Mouse (Mus musculus) bone marrow, adult 2 months (tissue): Measurements from ENCODE around the gene Hyal1. TPM values are rescaled to one million over a fixed set of nuclear protein-coding genes. Genes with fewer than 3 reads are reported as not detected.
A peak's percentile ranks its signal among the peaks of the same experiment; 100 is the strongest.

Experiments used
- H3K27ac ChIP-seq: fragments of 200-500 bp; 2 replicates; pipeline ENCODE4 v1.5.1; 2012; ENCODE audit warnings: low read depth, mild to moderate bottlenecking, control low read depth, inconsistent platforms, low read length; ENCODE audit not compliant: control insufficient read depth, poor library complexity, insufficient read depth
- H3K4me1 ChIP-seq: fragments of 200-500 bp; 2 replicates; pipeline ENCODE4 v1.6.1; 2011; ENCODE audit warnings: low read length; ENCODE audit not compliant: control insufficient read depth, insufficient read depth
- H3K4me3 ChIP-seq: fragments of 200-500 bp; replicated peaks from 2 replicates; pipeline ENCODE3; 2011; ENCODE audit warnings: mild to moderate bottlenecking, low read depth, low read length, control low read depth; ENCODE audit not compliant: control insufficient read depth
- CTCF ChIP-seq: fragments of 200-500 bp; IDR thresholded peaks from 2 replicates; pipeline ENCODE4 v1.5.1; 2011; ENCODE audit warnings: low read length, control low read depth; ENCODE audit not compliant: control insufficient read depth, insufficient read depth
- POLR2A ChIP-seq: fragments of 200-500 bp; IDR thresholded peaks from 2 replicates; pipeline ENCODE4 v1.6.1; 2011; ENCODE audit warnings: low read depth, mild to moderate bottlenecking, control low read depth, low read length, borderline replicate concordance; ENCODE audit not compliant: control insufficient read depth
- WGBS: fragments of 180-500 bp; shearing (Covaris S2); methylation state at CpG from one replicate; pipeline ENCODE4 v1.1.7; 2018; 5-methylcytosine and 5-hydroxymethylcytosine counted together
- polyA plus RNA-seq: library from polyadenylated mRNA; stranded (reverse); fragments of >200 nt; gene quantifications from 2 replicates; pipeline ENCODE4 v1.2.4, GENCODE M21; 2011; ENCODE audit warnings: low replicate concordance; ENCODE audit not compliant: missing spikeins, insufficient read depth, insufficient read length

Hyal1 gene
- polyA plus RNA-seq, 1 experiment, result 8.5 TPM

DNA sequence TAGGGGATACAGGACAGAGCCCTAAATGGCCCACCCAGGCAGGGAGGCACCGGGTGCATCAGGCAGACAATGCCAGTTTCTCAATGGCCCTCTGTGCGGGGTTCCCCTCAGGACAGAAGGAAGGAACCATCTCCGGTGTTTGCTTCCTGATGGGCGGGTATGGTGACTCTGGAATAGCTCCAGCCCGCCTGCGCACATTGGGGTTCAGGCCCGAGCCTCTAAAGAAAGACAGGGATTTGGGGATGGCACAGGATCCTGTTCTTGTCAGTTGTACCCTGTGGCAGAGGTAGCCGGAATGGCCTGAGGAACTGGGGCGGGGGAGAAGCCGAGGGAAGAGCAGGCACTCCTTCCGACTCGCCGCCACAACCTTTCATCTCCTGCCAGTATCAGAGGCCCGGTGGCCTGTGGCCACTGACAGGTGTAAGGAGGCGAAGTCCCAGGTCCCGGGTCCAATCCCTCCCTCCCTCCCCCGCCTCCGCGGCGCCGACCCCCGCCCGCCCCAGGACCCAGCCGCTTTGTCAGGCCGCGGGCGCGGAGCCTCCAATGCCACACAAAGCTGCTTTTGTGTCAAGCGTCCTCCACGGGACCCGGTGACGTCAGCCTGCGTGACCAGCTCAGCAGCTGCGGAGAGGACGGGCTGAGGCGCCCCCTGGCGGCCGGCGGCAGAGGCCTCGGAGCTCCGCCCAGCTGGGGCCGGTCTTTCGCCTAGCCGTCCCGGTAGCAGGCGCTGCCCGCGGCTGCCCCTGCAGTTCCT is 35.6 kb downstream of the Hyal1 start:
- Histone ChIP-seq H3K4me3 (peak overlapping the region; percentile 37), H3K27ac (peak overlapping the region; percentile 64), H3K4me1 (peaks cover 4% of the 10 kb centered on the region)
- TF ChIP-seq POLR2A (peak; percentile 76; the same call in 1 of the 2 replicates), CTCF (peak; percentile 91)
- under 1% methylated on average over 44 of the region's 48 CpGs for WGBS

DNA sequence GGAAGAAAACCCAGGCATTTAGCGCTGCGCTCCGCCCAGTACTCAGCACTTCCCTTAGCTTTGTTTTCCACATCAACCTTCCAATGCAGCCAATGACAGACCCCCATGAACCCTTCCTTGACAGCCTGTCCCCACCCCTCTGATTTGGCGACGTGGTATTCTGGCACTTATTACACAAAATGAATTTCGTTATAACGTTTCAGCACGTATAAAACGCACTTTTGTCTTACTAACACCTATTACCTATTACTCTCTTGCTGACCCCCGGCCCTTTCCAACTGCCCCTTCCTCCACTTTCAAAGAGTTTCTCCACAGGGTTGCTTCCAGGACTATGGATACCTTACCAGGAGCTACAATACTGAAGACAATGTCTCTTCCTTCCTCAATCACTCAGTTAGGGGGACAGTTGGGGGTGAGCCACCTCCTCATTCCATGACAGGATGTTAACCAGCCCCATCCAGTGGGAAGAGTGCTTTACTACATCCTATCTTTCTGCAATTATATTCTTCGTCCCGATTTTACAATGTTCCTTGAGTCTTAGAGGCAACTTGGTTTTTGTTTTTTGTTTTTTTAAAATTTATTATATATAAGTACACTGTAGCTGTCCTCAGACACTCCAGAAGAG is 36.3 kb downstream of the Hyal1 start:
- Histone ChIP-seq H3K4me1 (peaks cover 4% of the 10 kb centered on the region), H3K4me3 (peak overlapping the region; percentile 43), H3K27ac (peak overlapping the region; percentile 35)
- no peak for TF ChIP-seq CTCF
- TF ChIP-seq POLR2A, result no peak
- WGBS, result 8% methylated on average over 12 of the region's 12 CpGs

DNA sequence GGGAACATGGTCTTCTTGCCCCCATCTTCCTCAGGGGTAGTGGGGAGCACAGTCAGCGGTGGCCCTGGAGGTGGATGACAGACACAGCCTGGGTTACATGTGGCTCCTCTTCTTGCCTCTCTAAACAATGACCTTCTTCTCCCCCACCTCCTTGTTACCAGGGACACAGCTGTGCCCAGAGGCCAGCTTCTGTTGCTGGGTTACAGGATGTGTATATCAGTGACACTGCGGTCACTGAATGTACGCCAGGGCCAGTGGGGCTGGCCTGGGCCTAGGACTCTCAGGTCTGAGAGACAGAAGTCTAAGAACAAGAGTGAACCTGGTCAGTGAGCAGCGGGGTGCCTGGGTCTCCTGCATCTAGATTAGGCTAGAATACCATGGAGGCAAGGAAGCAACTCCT is 38.3 kb downstream of the Hyal1 start:
- WGBS, result 89% methylated on average over 4 of the region's 4 CpGs
- peaks cover 4% of the 10 kb centered on the region for H3K4me1 ChIP-seq
- no peak overlapping the region for H3K27ac ChIP-seq
- H3K4me3 ChIP-seq, result no peak overlapping the region
- TF ChIP-seq CTCF, result no peak
- TF ChIP-seq POLR2A, result no peak

DNA sequence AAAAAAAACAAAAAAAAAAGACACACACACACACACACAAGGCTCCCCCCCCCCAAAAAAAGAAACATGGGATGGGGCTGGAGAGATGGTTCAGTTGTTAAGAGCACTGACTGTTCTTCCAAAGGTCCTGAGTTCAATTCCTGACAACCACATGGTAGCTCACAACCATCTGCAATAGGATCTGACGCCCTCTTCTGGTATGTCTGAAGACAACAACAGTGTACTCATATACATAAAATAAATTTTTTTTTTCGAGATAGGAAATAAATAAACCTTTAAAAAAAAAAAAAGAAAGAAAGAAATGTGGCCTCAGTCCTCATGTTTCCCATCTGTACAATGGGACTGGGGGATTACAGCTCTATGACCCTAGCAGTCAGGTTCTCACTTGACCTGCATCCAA is 40.7 kb downstream of the Hyal1 start:
- Histone ChIP-seq H3K27ac (no peak overlapping the region), H3K4me1 (no peaks in the 10 kb centered on the region; the same call in 1 of the 2 replicates), H3K4me3 (no peak overlapping the region)
- TF ChIP-seq POLR2A (no peak), CTCF (no peak)
- 70% methylated on average over 2 of the region's 2 CpGs for WGBS

DNA sequence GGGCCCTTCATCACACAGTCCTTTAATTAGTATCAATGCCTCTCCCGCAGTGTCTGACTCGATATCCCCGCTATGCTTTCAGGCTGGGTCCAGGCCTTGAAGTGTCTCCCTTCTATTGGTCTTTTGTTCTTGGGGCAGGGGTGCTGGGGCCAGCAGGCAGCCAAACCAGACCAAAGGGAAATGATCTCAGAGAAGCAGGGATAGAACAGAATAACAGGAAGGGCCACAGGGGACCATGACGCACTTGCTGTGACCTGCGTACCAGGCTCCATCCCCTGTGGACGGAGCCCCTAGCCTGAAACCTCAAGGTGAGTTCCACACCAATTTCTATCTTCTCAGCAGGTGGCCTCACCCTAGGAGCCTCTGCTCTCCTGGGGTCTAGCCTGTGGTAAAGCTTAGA is 41.4 kb downstream of the Hyal1 start:
- no peaks in the 10 kb centered on the region; the same call in 1 of the 2 replicates for H3K4me1 ChIP-seq
- TF ChIP-seq CTCF (no peak), POLR2A (no peak)
- 95% methylated on average over 6 of the region's 6 CpGs for WGBS
- no peak overlapping the region for H3K4me3 ChIP-seq
- no peak overlapping the region; the same call in 1 of the 2 replicates for H3K27ac ChIP-seq

DNA sequence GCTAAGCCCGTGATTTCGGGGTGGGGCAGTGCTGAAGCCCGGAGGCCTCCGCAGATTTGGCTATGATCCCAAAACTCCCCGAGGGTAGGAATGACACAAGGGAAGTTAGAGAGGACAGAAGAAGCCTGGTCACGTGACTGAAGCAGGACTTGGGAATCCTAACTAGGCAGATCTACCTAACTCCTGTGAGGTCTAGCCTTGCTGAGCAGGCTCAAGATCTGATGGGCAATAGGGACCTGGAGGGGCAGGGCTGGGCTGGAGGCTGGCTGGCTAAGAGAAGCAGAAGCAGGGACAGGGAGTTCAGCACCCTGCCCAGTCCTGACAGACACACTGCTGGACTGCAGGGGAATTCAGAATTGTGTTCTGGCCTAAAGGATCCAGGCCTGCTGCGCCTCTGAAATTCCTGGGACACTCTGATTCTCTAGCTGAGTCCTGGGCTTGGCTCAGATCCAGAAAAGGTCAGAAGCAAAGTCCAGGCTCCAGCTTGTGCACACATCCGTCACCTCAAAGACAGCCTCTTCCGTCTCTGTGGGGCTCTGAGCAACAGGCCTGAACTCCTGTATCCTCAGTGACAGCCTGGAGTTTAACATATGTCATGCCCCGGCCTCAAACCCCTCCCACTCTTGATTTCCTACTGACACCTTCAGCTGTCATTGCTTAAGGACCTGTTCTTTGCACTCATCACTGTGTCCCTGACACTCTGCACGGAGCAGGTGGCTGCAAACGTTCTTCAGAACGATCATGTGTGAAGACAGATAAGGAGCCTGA is 42.2 kb downstream of the Hyal1 start:
- no peaks in the 10 kb centered on the region; the same call in 1 of the 2 replicates for H3K4me1 ChIP-seq
- WGBS, result 70% methylated on average over 13 of the region's 13 CpGs
- TF ChIP-seq POLR2A (no peak), CTCF (no peak)
- H3K4me3 ChIP-seq, result no peak overlapping the region
- no peak overlapping the region; the same call in 1 of the 2 replicates for H3K27ac ChIP-seq

DNA sequence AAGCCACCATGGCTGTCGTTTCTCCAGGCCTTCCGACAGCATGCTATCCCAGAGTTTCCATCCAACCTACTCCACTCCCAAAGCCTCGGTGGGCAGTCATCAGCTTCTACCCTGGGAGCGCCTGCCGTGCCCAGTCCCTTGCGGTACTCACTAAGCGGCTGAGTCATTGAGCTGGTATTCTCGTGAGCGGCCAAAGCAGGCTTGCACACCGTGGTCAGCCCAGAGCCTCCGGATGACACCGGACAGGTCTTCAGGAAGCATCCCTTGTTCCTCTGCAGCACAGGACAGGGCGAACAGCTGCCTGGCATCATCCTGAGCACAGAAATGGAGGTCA is 42.8 kb downstream of the Hyal1 start:
- peaks cover 2% of the 10 kb centered on the region; the same call in 1 of the 2 replicates for H3K4me1 ChIP-seq
- TF ChIP-seq CTCF, result no peak
- no peak for TF ChIP-seq POLR2A
- no peak overlapping the region for H3K4me3 ChIP-seq
- no peak overlapping the region for H3K27ac ChIP-seq
- 85% methylated on average over 13 of the region's 13 CpGs for WGBS

DNA sequence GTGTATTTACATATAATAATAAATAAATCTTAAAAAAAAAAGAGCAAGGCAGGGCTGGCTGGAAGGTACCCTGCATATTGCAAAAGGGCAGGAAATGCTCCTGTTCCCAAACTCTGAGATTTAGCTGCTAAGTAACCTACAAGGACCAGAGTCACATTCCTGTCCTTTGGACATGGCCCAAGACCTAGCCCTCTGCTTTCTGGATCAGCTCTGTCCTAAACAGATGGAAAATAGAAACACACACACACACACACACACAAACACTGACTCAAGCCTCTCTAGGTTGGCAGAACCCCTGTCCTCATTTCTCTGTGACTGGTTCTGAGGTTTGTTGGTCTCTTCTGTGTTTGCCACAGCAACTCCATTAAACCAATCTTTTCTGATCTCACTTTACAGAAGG is 44.2 kb downstream of the Hyal1 start:
- no peak overlapping the region for H3K27ac ChIP-seq
- peaks cover 4% of the 10 kb centered on the region; the same call in 1 of the 2 replicates for H3K4me1 ChIP-seq
- no peak for TF ChIP-seq POLR2A
- TF ChIP-seq CTCF, result no peak
- no peak overlapping the region for H3K4me3 ChIP-seq
